Mouse (Mus musculus) stomach, postnatal 0 days (tissue): ENCODE results near the gene Polrmt. TPM values are rescaled to one million over a fixed set of nuclear protein-coding genes. Genes with fewer than 3 reads are reported as not detected.
"Not testable (repeated sequence)": the region's sequence is repeated elsewhere in the genome, so short reads cannot be mapped to it uniquely, and the experiment has no call there.

Source experiments
- ATAC-seq: fragments of 200-750 bp; cut with Nextera tagmentation; 2 replicates; pipeline ENCODE4 v1.8.0; 2017; ENCODE audit not compliant: low FRiP score, low TSS enrichment
- DNase-seq: peaks from one replicate; pipeline ENCODE4 v3.0.0-alpha.2; 2016; ENCODE audit warnings: low spot score
- H3K27ac ChIP-seq: fragments of 300-500 bp; sonication (generic); replicated peaks from 2 replicates; pipeline ENCODE4 v1.5.1; 2014; ENCODE audit warnings: mild to moderate bottlenecking, control low read depth
- H3K27me3 ChIP-seq: fragments of 300-500 bp; sonication (generic); 2 replicates; pipeline ENCODE4 v1.6.1; 2014; ENCODE audit warnings: low read length; ENCODE audit not compliant: control insufficient read depth, insufficient read depth
- H3K36me3 ChIP-seq: fragments of 300-500 bp; sonication (generic); 2 replicates; pipeline ENCODE4 v1.6.1; 2014; ENCODE audit warnings: low read length, mixed read lengths; ENCODE audit not compliant: control insufficient read depth, insufficient read depth
- H3K4me1 ChIP-seq: fragments of 300-500 bp; sonication (generic); replicated peaks from 2 replicates; pipeline ENCODE4 v1.6.1; 2014; ENCODE audit warnings: antibody characterized with exemption; ENCODE audit not compliant: control insufficient read depth, insufficient read depth
- H3K4me2 ChIP-seq: fragments of 300-500 bp; sonication (generic); replicated peaks from 2 replicates; pipeline ENCODE4 v1.6.1; 2014; ENCODE audit warnings: low read depth, mild to moderate bottlenecking, control low read depth, moderate library complexity
- H3K4me3 ChIP-seq: fragments of 300-500 bp; sonication (generic); 2 replicates; pipeline ENCODE4 v1.5.1; 2014; ENCODE audit warnings: low read depth, low read length, control low read depth
- H3K9ac ChIP-seq: fragments of 300-500 bp; sonication (generic); 2 replicates; pipeline ENCODE4 v1.6.1; 2014; ENCODE audit warnings: mild to moderate bottlenecking, low read length, control low read depth, mixed read lengths
- H3K9me3 ChIP-seq: fragments of 300-500 bp; sonication (generic); 2 replicates; pipeline ENCODE4 v1.6.1; 2016; ENCODE audit warnings: low read length; ENCODE audit not compliant: control insufficient read depth
- CTCF ChIP-seq: IDR thresholded peaks from 2 replicates; pipeline ENCODE4 v1.5.1; 2016; ENCODE audit warnings: antibody characterized with exemption, low read depth, mild to moderate bottlenecking, moderate library complexity
- EP300 ChIP-seq: optimal IDR thresholded peaks from 2 replicates; pipeline ENCODE3; 2016; ENCODE audit warnings: antibody characterized with exemption
- WGBS: fragments of 180-500 bp; shearing (Covaris S2); extraction: QIAGEN DNeasy Blood & Tissue Kit; methylation state at CpG from one replicate; pipeline ENCODE4 v1.1.7; 2014; 5-methylcytosine and 5-hydroxymethylcytosine counted together
- polyA plus RNA-seq: library from polyadenylated mRNA; unstranded; fragments of >200 nt; fragmentation: Nextera tagmentation; extraction: Ambion mirVana; gene quantifications from 2 replicates; pipeline ENCODE4 v1.2.1, GENCODE M21; 2015

The Polrmt gene
- polyA plus RNA-seq, 1 experiment from 2014 or later, result 16.5 TPM

DNA sequence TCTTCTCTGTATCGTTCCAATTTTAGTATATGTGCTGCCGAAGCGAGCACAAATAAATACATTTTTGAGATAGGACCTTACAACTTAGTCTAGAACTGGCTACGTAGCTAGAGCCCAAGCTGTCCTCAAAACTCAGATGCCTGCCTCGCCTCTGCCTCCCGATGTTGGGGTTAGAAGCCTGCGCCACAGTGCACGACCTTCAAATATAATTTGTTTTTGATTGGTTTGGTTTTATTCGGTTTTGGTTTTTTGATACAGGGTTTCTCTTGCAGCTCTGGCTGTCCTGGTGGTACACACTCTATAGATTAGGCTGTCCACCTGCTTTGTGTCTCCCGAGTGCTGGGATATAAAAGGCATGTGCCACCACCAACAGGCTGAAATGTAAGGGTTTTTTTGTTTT lies 42.8 kb downstream of the Polrmt start:
- Histone ChIP-seq H3K27ac (no peak overlapping the region), H3K4me1 (peaks cover 8% of the 10 kb centered on the region)

DNA sequence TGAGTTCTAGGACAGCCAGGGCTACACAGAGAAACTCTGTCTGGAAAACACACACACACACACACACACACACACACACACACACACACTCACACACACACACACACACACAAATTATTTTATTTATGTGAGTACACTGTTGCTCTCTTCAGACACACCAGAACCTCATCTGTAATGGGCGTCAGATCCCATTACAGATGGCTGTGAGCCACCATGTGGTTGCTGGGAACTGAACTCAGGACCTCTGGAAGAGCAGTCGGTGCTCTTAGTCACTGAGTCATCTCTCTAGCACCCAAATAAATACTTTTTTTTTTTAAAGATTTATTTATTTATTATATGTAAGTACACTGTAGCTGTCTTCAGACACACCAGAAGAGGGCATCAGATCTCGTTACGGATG lies 43.4 kb downstream of the Polrmt start:
- H3K27ac ChIP-seq, H3K9me3 ChIP-seq, ATAC-seq, H3K4me1 ChIP-seq, H3K36me3 ChIP-seq, H3K9ac ChIP-seq, H3K27me3 ChIP-seq, DNase-seq, H3K4me3 ChIP-seq, H3K4me2 ChIP-seq: not testable (repeated sequence)
- WGBS, result 54% methylated on average over 2 of the region's 4 CpGs

More for the DNA sequence above, 42.8 kb downstream of the Polrmt start:
- DNase-seq, result no peak
- no peak for ATAC-seq
- TF ChIP-seq EP300 (no peak), CTCF (no peak)
- no peaks in the 10 kb centered on the region for H3K9me3 ChIP-seq
- H3K4me3 ChIP-seq, result no peak overlapping the region
- no peak overlapping the region for H3K9ac ChIP-seq
- WGBS, result 78% methylated on average over 10 of the region's 10 CpGs
- H3K4me2 ChIP-seq, result peak overlapping the region; percentile 83
- no peaks in the 10 kb centered on the region for H3K27me3 ChIP-seq
- no peaks in the 10 kb centered on the region for H3K36me3 ChIP-seq

DNA sequence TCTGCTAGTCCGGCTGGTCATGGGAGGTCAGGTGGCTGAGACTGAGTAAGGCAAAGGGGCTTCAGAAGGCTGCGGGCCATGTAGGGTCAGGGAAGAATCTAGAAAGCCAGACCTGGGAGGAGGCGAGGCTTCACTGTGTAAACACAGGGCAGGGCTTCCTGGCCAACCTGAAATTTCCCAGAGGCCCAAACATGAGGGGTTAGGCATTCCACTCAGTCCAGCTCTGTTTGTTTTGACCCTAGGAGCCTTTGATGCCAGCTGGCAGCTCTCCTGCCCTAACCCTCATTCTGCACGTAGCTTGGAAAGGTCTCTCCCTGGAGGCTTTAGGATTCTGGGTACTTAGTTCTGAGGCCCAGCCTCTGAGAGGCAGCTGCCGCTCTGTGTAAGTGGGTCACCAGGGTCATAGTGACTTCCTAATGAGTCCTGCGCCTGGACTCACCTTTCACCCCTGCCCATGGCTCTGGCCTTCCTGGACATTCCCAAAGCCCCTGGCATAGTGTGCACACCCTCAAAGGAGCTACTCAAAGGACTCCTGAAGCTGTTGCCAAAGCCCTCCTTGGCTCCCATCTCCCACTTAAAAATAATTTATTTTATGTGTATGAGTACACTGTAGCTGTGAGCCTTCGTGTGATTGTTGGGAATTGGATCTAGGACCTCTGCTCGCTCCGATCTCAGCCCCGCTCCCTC lies 44.8 kb downstream of the Polrmt start:
- Histone ChIP-seq H3K4me2 (no peak overlapping the region), H3K27me3 (no peaks in the 10 kb centered on the region), H3K4me1 (peaks cover 8% of the 10 kb centered on the region), H3K27ac (peak overlapping the region; percentile 84), H3K9me3 (no peaks in the 10 kb centered on the region), H3K36me3 (no peaks in the 10 kb centered on the region), H3K9ac (no peak overlapping the region), H3K4me3 (no peak overlapping the region)
- TF ChIP-seq CTCF, result no peak
- no peak for TF ChIP-seq EP300
- 24% methylated on average over 10 of the region's 10 CpGs for WGBS
- ATAC-seq (peak; percentile 46), DNase-seq (peak; percentile 76)

DNA sequence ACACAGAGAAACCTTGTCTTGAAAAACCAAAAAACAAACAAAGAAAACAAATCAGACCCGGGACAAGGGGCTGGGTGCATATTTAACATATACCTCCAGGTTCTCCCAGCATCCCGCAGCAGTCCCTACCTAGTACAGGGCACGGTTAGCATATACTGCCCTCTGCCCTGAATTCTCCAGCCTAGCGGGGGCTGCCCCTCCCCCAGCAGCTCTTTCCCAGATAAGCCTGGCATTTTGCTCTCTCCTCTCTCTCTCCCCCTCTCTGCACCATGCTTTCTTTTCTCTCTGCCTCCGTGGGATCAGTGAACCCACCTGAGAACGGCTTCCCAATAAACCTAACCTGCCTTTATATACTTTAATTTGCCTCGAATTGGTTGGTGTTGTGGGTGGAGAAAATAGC lies 45.7 kb downstream of the Polrmt start:
- WGBS, result 27% methylated on average over 7 of the region's 7 CpGs
- Histone ChIP-seq H3K9ac (no peak overlapping the region), H3K27ac (peak overlapping the region; percentile 84), H3K27me3 (no peaks in the 10 kb centered on the region), H3K4me3 (no peak overlapping the region), H3K4me2 (no peak overlapping the region), H3K9me3 (no peaks in the 10 kb centered on the region), H3K4me1 (peaks cover 8% of the 10 kb centered on the region), H3K36me3 (no peaks in the 10 kb centered on the region)
- TF ChIP-seq CTCF, result no peak
- TF ChIP-seq EP300, result no peak
- DNase-seq (no peak), ATAC-seq (no peak)

DNA sequence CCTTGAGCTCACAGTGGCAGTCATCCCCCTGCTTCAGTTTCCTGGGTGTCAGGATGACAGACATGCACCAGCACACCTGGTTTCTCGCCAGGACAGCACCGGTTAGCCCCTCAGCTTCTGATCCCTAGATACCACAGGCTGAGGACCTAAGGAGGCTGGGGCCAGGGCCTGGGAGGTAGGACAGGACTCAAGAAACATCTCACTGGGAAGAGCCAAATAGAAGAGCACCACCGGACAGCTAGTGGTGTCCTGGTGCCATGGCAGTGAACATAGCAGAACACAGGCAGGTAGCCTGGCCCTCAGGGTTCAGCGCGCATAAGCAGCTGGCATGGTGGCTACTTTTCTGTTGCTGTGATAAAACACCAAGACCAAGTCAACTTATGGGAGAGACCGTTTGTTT lies 47.9 kb downstream of the Polrmt start:
- Histone ChIP-seq H3K4me1 (peaks cover 8% of the 10 kb centered on the region), H3K4me2 (no peak overlapping the region), H3K9me3 (no peaks in the 10 kb centered on the region), H3K27ac (no peak overlapping the region), H3K9ac (no peak overlapping the region), H3K36me3 (no peaks in the 10 kb centered on the region), H3K4me3 (no peak overlapping the region), H3K27me3 (no peaks in the 10 kb centered on the region)
- no peak for ATAC-seq
- no peak for DNase-seq
- 92% methylated on average over 6 of the region's 6 CpGs for WGBS
- no peak for TF ChIP-seq CTCF
- no peak for TF ChIP-seq EP300

DNA sequence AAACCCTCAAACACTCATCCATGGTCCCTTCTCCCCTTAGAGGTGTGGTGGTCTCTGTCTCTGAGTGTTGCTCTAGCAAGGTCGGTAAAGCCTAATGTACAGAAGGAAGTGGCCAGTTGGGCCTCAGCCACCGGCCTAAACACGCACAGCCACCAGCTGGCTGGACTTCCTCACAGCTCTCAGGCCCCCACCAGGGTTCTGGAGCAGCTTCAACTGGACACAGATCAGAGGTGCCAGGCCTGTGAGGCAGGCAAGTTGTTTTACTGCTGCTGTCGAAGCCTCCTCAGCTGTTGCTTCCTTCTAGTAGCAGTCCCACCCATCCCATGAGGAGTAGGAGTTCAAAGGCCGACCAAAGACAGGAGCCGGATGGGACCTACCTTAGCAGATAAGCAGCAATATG lies 48.5 kb downstream of the Polrmt start:
- Histone ChIP-seq H3K27me3 (no peaks in the 10 kb centered on the region), H3K4me1 (peaks cover 8% of the 10 kb centered on the region), H3K9me3 (no peaks in the 10 kb centered on the region), H3K36me3 (no peaks in the 10 kb centered on the region), H3K4me3 (no peak overlapping the region), H3K4me2 (no peak overlapping the region), H3K9ac (0 out of 2 replicates have a peak overlapping the region, but pooled peaks have one; percentile 35), H3K27ac (peak overlapping the region; percentile 58)
- ATAC-seq (no peak), DNase-seq (no peak)
- TF ChIP-seq CTCF (no peak), EP300 (no peak)
- 49% methylated on average over 6 of the region's 6 CpGs for WGBS
